Mouse (Mus musculus) midbrain, embryonic 13.5 days (tissue): ENCODE data around the gene Tmem100. TPM values are rescaled to one million over a fixed set of nuclear protein-coding genes. Genes with fewer than 3 reads are reported as not detected.

Experiments
- ATAC-seq: fragments of 200-750 bp; cut with Nextera tagmentation; 2 replicates; pipeline ENCODE4 v1.8.0; 2017; ENCODE audit warnings: mild to moderate bottlenecking, moderate TSS enrichment, moderate library complexity
- H3K27ac ChIP-seq: fragments of 300-500 bp; sonication (generic); 2 replicates; pipeline ENCODE4 v1.5.1; 2015; ENCODE audit warnings: inconsistent platforms, mild to moderate bottlenecking, moderate library complexity
- H3K27me3 ChIP-seq: fragments of 300-500 bp; sonication (generic); 2 replicates; pipeline ENCODE4 v1.6.1; 2015; ENCODE audit warnings: mild to moderate bottlenecking, inconsistent platforms
- H3K36me3 ChIP-seq: fragments of 300-500 bp; sonication (generic); 2 replicates; pipeline ENCODE4 v1.6.1; 2015; ENCODE audit warnings: mild to moderate bottlenecking, inconsistent platforms
- H3K4me1 ChIP-seq: fragments of 300-500 bp; sonication (generic); replicated peaks from 2 replicates; pipeline ENCODE4 v1.6.1; 2015; ENCODE audit warnings: inconsistent platforms
- H3K4me2 ChIP-seq: fragments of 300-500 bp; sonication (generic); replicated peaks from 2 replicates; pipeline ENCODE4 v1.6.1; 2015; ENCODE audit warnings: moderate library complexity, mild to moderate bottlenecking, inconsistent platforms
- H3K4me3 ChIP-seq: fragments of 300-500 bp; sonication (generic); replicated peaks from 2 replicates; pipeline ENCODE4 v1.5.1; 2015; ENCODE audit warnings: mild to moderate bottlenecking, inconsistent platforms
- H3K9ac ChIP-seq: fragments of 300-500 bp; sonication (generic); replicated peaks from 2 replicates; pipeline ENCODE4 v1.6.1; 2015; ENCODE audit warnings: mild to moderate bottlenecking, inconsistent platforms
- H3K9me3 ChIP-seq: fragments of 300-500 bp; sonication (generic); 2 replicates; pipeline ENCODE4 v1.6.1; 2016; ENCODE audit warnings: mild to moderate bottlenecking, inconsistent platforms
- WGBS: fragments of 180-500 bp; shearing (Covaris S2); methylation state at CpG from one replicate; pipeline ENCODE4 v1.1.7; 2015; 5-methylcytosine and 5-hydroxymethylcytosine counted together
- polyA plus RNA-seq: library from polyadenylated mRNA; unstranded; fragments of >200 nt; fragmentation: Nextera tagmentation; extraction: Ambion mirVana; gene quantifications from 2 replicates; pipeline ENCODE4 v1.2.1, GENCODE M21; 2015

The Tmem100 gene
- polyA plus RNA-seq, 1 experiment from 2014 or later, result 6.9 TPM

- Histone ChIP-seq H3K36me3 (no peaks in the 10 kb centered on the region), H3K4me3 (no peak overlapping the region), H3K27ac (no peak overlapping the region), H3K4me1 (no peaks in the 10 kb centered on the region), H3K27me3 (no peaks in the 10 kb centered on the region), H3K4me2 (no peak overlapping the region), H3K9ac (no peak overlapping the region), H3K9me3 (no peaks in the 10 kb centered on the region)
- ATAC-seq, result no peak
- 86% methylated on average over 5 of the region's 5 CpGs for WGBS
These were observed 43.1 kb downstream of the Tmem100 start for GRCm38 (mm10) chr11:90073201-90073600.

DNA sequence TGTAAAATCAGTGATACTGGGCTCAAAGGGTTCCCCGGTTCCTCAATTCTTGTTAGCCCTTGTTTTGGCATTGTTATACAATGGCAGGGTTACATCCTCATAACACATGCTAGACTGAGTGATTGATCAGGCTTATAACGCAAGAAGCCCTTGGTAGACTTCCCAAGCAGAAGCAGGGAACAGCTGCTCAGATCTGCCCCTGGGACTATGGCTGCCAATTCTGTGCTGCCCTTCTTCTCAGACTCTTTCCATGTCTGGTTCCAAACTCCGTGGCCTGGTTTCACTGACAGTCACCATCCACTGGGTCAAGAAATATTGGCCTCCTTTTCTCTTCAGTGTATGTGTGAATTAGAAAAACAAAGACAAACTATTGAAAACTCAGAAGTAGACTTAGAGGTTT, 46.5 kb downstream of the Tmem100 start:
- no peaks in the 10 kb centered on the region for H3K36me3 ChIP-seq
- no peaks in the 10 kb centered on the region for H3K4me1 ChIP-seq
- WGBS, result 93% methylated on average over 3 of the region's 3 CpGs
- no peak for ATAC-seq
- H3K4me2 ChIP-seq, result no peak overlapping the region
- H3K4me3 ChIP-seq, result no peak overlapping the region
- H3K9me3 ChIP-seq, result no peaks in the 10 kb centered on the region
- no peak overlapping the region for H3K9ac ChIP-seq
- H3K27me3 ChIP-seq, result no peaks in the 10 kb centered on the region
- H3K27ac ChIP-seq, result no peak overlapping the region

DNA sequence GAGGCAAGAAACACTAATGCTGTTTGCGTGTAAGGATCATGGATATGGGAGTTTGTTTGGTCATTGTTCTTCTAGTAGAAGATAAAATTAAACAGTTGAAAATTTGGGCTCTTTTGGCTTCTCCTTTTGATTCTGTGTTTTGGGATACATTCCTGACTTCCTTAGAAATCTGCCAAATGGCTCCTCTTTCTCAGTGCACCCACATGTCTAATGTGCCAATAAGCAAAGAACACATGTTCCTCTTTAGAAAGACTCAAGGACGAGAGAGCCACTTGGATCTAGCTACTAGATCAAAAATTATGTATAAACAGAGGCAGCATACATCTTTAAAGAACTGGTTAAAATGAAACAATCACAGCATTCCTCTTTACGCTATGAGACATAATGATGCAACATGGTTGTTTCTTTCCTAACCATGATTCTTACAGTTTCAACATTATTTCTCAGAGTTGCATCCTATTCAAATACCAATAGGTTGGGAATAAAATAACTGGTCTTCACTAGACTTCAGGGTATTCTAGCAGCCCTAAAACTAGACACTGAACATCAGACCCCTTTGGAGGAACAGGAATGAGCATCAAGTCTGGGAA, 50.6 kb downstream of the Tmem100 start:
- WGBS, result 90% methylated on average over 3 of the region's 3 CpGs
- Histone ChIP-seq H3K27ac (no peak overlapping the region), H3K27me3 (no peaks in the 10 kb centered on the region), H3K9ac (no peak overlapping the region), H3K4me1 (no peaks in the 10 kb centered on the region), H3K4me2 (no peak overlapping the region), H3K4me3 (no peak overlapping the region), H3K36me3 (no peaks in the 10 kb centered on the region), H3K9me3 (no peaks in the 10 kb centered on the region)
- no peak for ATAC-seq

DNA sequence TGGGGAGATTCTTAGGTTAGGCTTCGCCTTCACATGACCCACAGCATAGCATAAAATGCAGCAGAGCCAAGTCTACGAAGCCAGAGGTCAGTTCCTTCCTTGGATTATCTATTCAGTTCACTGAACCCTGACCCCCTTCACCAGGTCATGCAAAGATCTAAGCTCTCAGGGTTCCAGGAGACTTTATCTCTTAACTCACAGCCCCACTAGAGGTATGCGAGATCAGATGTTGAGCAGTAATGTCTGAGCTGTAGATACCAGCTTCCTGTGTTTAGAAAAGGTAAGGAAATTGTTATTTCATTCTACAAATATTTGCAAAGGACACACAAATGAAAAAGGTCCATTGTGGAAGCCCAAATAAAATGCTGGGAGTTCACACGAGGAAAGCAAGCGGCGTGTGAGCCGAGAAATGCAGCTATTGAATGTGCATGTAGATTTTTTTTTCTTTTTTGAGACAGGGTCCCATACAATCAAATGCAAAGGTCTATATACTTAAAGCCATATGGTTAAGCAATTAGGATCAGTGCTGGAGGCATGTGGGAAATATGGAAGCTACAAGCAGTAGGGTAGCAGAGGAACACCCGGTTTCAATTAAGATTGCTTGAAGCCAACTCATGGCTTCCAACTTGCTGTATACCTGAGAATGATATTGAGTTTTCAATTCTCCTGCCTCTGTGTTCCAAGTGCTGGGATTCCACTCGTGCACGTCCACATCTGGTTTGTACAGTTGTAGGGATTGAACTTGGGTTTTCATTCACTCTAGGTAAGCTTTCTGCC, 51.9 kb downstream of the Tmem100 start:
- ATAC-seq, result no peak
- Histone ChIP-seq H3K4me2 (no peak overlapping the region), H3K9me3 (no peaks in the 10 kb centered on the region), H3K27ac (no peak overlapping the region), H3K9ac (no peak overlapping the region), H3K36me3 (no peaks in the 10 kb centered on the region), H3K4me3 (no peak overlapping the region), H3K4me1 (no peaks in the 10 kb centered on the region), H3K27me3 (no peaks in the 10 kb centered on the region)
- whole genome bisulfite sequencing, result 85% methylated on average over 10 of the region's 10 CpGs

DNA sequence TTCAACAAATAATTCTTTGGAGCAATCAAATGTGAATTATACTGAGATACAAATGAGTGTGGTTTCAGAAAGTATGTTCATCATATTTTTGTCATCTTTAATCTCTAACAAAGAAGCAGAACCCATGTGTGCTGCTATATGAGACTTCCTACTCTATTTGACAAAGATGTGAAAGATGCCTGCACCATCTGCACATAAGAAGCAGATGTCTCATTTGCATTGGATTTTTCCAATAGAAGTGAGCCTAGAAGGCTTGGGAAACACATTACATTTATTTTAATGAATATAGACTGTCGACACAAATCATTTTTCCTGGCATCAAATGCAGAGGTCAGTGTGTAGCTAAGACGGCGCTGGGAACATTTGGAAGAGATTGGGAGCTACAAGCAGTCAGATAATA, 52.9 kb downstream of the Tmem100 start:
- Histone ChIP-seq H3K27me3 (no peaks in the 10 kb centered on the region), H3K4me2 (no peak overlapping the region), H3K27ac (no peak overlapping the region), H3K4me3 (no peak overlapping the region), H3K9me3 (no peaks in the 10 kb centered on the region), H3K9ac (no peak overlapping the region), H3K36me3 (no peaks in the 10 kb centered on the region), H3K4me1 (no peaks in the 10 kb centered on the region)
- ATAC-seq, result no peak
- 80% methylated on average over 3 of the region's 3 CpGs for WGBS

DNA sequence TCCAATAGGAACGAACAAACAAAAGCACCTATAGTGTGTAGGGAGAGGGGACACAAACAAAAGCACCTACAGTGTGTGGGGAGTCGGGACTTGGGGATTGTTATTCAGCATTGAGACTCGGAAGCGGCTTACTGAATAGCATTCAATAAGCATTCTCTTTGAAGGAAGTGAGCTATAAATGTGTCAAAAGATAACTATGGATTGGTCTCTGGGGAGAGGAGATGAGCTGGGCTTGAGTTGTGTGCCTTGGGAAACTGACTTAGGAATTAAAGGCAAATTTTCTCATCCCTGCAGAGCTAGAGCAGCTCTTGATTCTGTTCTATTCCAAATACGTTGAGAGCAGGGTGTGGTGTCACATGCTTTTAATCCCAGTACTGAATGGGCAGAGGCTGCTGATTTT, 54.0 kb downstream of the Tmem100 start:
- Histone ChIP-seq H3K27me3 (no peaks in the 10 kb centered on the region), H3K36me3 (no peaks in the 10 kb centered on the region), H3K27ac (no peak overlapping the region), H3K4me2 (no peak overlapping the region), H3K9me3 (no peaks in the 10 kb centered on the region), H3K4me3 (no peak overlapping the region), H3K9ac (no peak overlapping the region), H3K4me1 (no peaks in the 10 kb centered on the region)
- no peak for ATAC-seq
- WGBS, result 61% methylated on average over 5 of the region's 5 CpGs

Other genes starting within 250 kb of the Tmem100 start
- gene Pctp, start 27.5 kb upstream of the Tmem100 start, polyA plus RNA-seq, result 2.5 and 2.6 TPM in 2 replicates
- gene Gm45716, start 157.3 kb downstream of the Tmem100 start, polyA plus RNA-seq, result 25.4 and 25.5 TPM in 2 replicates
- 88.3 and 92.5 TPM in 2 replicates for gene Mmd, start 219.1 kb downstream of the Tmem100 start, polyA plus RNA-seq